Mouse (Mus musculus) cortical plate, adult 2 months (tissue): ENCODE results near the gene Fam193b.

Experiments
- CTCF ChIP-seq: fragments of 200-500 bp; IDR thresholded peaks from 2 replicates; pipeline ENCODE4 v1.5.1; 2011; ENCODE audit warnings: mild to moderate bottlenecking, control low read depth, low read length; ENCODE audit not compliant: insufficient read depth; ENCODE audit errors: extremely low read depth
- POLR2A ChIP-seq: fragments of 200-500 bp; IDR thresholded peaks from 2 replicates; pipeline ENCODE4 v1.6.1; 2011; ENCODE audit warnings: mild to moderate bottlenecking, low read length, control low read depth; ENCODE audit not compliant: insufficient read depth; ENCODE audit errors: extremely low read depth

GRCm38 (mm10) chr13:55522730-55523129 is 48.2 kb downstream of the Fam193b start:
- TF ChIP-seq CTCF, result no peak
- no peak for TF ChIP-seq POLR2A
